Mouse (Mus musculus) embryonic fibroblast, embryonic 13.5 days (primary cell): ENCODE data around the gene Ccdc107. TPM values are rescaled to one million over a fixed set of nuclear protein-coding genes. Genes with fewer than 3 reads are reported as not detected.

Source experiments
- H3K27ac ChIP-seq: 2 replicates; pipeline ENCODE4 v1.5.1; 2012; ENCODE audit warnings: low read length, control low read depth, inconsistent platforms; ENCODE audit not compliant: insufficient read depth
- H3K4me1 ChIP-seq: 2 replicates; pipeline ENCODE4 v1.6.1; 2011; ENCODE audit warnings: low read length; ENCODE audit not compliant: control insufficient read depth, insufficient read depth
- H3K4me3 ChIP-seq: 2 replicates; pipeline ENCODE4 v1.5.1; 2011; ENCODE audit warnings: mild to moderate bottlenecking, control low read depth, low read length; ENCODE audit not compliant: insufficient read depth
- CTCF ChIP-seq: IDR thresholded peaks from 2 replicates; pipeline ENCODE4 v1.5.1; 2011; ENCODE audit warnings: mild to moderate bottlenecking, control low read depth, low read length, moderate library complexity, borderline replicate concordance; ENCODE audit not compliant: insufficient read depth
- POLR2A ChIP-seq: IDR thresholded peaks from 2 replicates; pipeline ENCODE4 v1.6.1; 2011; ENCODE audit warnings: low read depth, mild to moderate bottlenecking, control low read depth, low read length, moderate library complexity
- polyA plus RNA-seq: library from polyadenylated mRNA; stranded (reverse); fragments of >200 nt; gene quantifications from 2 replicates; pipeline ENCODE4 v1.2.4, GENCODE M21; 2011; ENCODE audit warnings: low read depth; ENCODE audit not compliant: missing spikeins, insufficient read length

Gene Ccdc107
- 32.5 and 39.2 TPM in 2 replicates for polyA plus RNA-seq

DNA sequence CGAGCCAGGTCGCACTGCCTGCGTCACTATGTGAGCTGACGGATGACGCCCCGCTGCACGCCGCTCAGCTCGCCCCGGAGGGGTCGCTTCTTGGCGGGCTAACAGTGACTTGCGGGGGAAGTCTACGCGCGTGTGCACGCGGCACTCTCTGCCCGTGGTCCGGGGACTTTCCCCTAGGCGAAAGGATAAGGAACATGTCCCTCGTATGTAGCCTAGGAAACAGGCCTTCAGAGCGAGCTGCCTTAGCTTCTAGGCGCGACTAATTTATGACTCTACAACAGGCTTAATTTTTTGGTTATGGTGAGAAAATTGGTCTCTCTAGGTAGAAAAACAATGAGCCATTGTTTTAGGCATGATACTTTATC, at the start of gene Ccdc107:
TSS of gene Ccdc107 (plus strand) at position 80 of the 365 bp plus-strand sequence.
- Histone ChIP-seq H3K27ac (peak within 1 kb of the TSS; percentile 52), H3K4me3 (peak within 1 kb of the TSS; percentile 83), H3K4me1 (0 out of 2 replicates have a peak, but pooled peaks cover 5% of the 10 kb centered on the region)
- TF ChIP-seq CTCF: no peak
- TF ChIP-seq POLR2A: no peak

DNA sequence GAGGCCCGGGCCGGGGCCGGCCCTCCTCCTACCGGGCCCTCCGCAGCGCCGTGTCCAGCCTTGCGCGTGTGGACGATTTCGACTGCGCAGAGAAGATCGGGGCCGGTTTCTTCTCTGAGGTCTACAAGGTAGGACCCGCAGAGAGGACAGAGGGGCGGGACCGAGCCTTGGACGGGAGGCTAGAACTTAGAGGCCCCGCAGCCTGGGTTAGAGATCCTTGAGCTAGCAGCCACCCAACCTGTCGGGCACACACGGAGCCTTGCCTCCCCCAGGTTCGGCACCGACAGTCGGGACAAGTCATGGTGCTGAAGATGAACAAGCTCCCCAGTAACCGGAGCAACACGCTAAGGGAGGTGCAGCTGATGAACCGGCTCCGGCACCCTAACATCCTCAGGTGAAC, 49.2 kb upstream of the Ccdc107 start:
- no peak overlapping the region for H3K27ac ChIP-seq
- TF ChIP-seq POLR2A (no peak), CTCF (no peak)
- peak overlapping the region; percentile 50 for H3K4me3 ChIP-seq
- H3K4me1 ChIP-seq: no peaks in the 10 kb centered on the region

DNA sequence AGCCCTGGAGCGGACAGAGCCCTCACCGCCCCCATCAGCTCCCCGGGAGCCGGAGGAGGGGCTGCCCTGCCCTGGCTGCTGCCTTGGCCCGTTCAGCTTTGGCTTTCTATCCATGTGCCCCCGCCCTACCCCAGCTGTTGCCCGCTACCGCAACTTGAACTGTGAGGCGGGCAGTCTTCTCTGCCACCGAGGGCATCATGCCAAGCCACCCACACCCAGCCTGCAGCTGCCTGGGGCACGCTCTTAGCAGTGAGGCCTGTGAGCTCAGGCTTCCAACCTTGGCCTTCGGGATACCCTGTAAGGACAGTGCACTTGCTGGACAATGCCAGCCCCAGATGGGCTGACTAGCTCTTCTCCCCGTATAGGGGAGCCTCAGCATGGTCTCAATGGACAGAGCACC, 45.4 kb upstream of the Ccdc107 start:
- TF ChIP-seq POLR2A: no peak
- no peak for TF ChIP-seq CTCF
- Histone ChIP-seq H3K4me1 (no peaks in the 10 kb centered on the region), H3K27ac (no peak overlapping the region), H3K4me3 (no peak overlapping the region)

DNA sequence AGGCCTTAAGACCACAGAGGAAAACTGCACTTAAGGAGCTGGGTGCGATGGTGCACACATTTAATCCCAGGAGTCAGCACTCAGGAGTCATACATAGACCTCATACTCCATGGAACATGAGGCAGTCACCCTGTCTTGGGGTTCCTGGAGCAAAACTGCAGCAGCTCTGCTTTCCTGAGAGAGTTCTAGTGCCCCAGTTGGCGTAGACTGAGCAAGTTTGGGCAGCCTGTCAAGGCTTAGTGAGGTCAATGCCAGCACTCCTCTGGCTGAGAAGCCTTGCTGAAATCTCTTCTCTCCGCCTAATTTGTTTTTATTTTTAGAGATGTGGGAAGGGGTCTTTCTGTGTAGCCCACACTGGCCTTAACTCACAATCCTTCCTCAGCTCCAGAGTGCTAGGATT, 44.1 kb upstream of the Ccdc107 start:
- H3K27ac ChIP-seq: no peak overlapping the region

DNA sequence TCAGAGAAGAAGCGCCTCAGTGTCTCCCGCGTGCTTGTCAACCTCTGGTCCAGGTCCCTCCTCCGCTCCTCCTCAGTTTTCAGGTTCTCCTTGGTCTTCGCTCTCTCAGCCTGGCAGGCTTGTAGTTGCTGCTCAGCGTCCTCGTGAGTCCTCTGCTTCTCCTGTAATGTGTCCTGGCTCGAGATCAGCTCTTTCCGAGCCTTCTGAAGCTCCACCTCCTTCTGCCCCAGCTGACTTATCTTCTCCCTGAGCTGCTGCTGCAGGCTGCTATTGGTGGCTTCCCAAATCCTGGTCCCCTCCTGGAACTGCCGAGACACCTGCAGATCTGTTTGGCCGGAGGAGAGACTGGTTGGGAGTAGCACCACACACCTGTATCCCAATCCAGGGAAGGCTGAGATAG, 40.4 kb upstream of the Ccdc107 start:
- H3K27ac ChIP-seq: no peak overlapping the region
- no peak overlapping the region for H3K4me3 ChIP-seq
- no peaks in the 10 kb centered on the region for H3K4me1 ChIP-seq
- TF ChIP-seq CTCF: no peak
- no peak for TF ChIP-seq POLR2A

More for the DNA sequence above, 44.1 kb upstream of the Ccdc107 start:
- TF ChIP-seq POLR2A: no peak
- no peak for TF ChIP-seq CTCF
- Histone ChIP-seq H3K4me1 (no peaks in the 10 kb centered on the region), H3K4me3 (no peak overlapping the region)

DNA sequence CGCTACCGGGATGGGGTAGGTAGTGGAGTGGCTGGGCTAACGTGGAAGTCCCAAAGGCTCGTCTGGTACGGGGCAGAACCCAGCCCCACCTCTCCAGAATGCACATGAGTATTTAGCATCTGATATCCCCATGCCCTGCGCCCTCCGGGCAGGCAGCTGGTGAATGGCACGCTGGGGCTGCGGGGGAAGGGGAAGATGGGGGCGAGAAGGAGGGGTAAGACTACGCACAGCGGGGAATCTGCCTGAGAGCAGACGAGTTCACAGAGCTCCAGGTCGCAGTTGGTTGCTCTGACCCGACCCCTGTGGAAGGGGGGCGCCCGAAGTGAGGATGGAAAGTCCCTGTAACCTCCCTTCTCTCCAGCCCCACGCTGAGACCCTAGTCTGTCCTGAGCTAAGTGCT, 39.3 kb upstream of the Ccdc107 start:
- no peaks in the 10 kb centered on the region for H3K4me1 ChIP-seq
- TF ChIP-seq CTCF (no peak), POLR2A (no peak)
- no peak overlapping the region for H3K4me3 ChIP-seq
- no peak overlapping the region for H3K27ac ChIP-seq

DNA sequence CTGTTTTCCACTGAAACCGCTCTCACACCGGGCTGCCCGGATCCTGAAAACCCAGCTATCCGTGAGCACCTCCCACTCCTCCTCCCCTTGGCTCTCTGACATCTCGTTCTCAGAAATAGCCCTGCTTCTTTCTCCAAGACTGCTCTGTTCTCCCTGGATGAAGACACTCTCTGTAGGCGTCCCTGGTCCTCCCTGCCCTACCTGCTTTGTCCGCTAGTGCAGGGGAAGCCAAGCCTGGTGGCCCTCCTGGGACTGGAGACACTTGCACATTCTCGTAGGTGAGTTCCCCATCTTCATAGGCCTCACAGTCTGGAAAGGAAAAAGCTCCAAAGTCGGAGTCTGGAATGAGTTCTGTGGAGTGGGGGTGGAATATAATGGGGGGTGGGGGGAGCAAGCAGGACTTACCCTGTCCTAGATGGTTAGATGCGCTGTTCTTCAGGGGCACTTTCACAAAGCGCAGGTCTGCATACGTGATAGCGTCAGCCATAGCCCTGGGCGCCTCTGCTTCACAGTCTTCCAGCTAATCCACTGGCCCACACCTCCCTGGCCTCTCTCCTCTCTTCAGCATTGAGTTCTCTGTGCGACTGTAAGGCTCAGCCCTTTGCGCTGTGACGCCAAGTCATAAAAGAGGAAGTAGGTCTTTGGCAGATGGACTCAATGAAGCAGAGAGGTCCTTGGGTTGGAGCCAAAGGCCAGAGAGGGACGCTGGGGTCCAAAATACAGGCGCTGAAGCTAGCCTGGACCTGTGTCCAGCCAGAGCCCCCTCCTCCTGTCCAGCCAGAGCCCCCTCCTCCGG, 38.5 kb upstream of the Ccdc107 start, which contains the start of gene Cd72:
TSS of gene Cd72 (minus strand) at position 588 of the 796 bp plus-strand sequence.
- no peak within 1 kb of the TSS for H3K4me3 ChIP-seq
- no peak for TF ChIP-seq CTCF
- TF ChIP-seq POLR2A: no peak
- H3K4me1 ChIP-seq: no peaks in the 10 kb centered on the region
- H3K27ac ChIP-seq: no peak within 1 kb of the TSS

DNA sequence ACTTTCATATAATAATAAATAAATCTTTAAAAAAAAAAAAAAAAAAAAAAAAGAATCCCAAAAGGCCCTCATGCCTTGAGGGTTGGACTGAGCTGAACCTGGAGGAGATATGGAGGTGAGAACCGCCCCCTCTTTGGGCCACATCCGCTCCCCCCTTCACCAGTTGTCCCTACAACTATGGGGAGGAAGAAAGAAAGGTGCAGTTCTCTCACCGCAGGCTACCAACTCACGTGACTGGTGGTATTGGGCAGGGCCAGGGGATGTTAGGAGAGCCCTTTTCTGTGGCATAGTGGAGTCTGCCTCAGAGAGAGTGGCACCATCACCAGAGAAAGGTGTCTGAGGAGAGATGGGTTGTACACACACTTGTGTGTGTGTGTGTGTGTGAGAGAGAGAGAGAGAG, 36.2 kb upstream of the Ccdc107 start:
- Histone ChIP-seq H3K4me1 (no peaks in the 10 kb centered on the region), H3K4me3 (no peak overlapping the region), H3K27ac (no peak overlapping the region)
- no peak for TF ChIP-seq CTCF
- TF ChIP-seq POLR2A: no peak

DNA sequence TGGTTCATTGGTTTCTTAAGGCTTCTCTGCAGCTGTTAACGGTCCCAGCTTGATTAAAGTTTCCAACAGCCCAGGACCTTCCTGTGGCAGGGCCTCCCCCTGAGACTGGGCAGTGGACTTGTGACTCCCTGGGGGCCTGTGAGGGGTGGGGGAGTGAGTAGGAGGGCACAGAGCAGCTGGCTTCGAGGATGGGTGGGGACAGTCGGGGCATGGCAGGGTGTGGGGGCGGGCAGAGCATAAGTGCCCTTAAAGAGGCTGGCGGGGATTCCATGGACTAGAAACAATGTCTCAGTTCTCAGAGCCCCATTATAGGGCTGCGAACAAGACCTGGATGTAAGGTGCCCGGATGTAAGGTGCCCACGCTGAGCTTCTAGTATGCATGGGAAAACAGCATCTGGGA, 35.6 kb upstream of the Ccdc107 start:
- TF ChIP-seq POLR2A: no peak
- TF ChIP-seq CTCF: no peak
- no peak overlapping the region for H3K4me3 ChIP-seq

DNA sequence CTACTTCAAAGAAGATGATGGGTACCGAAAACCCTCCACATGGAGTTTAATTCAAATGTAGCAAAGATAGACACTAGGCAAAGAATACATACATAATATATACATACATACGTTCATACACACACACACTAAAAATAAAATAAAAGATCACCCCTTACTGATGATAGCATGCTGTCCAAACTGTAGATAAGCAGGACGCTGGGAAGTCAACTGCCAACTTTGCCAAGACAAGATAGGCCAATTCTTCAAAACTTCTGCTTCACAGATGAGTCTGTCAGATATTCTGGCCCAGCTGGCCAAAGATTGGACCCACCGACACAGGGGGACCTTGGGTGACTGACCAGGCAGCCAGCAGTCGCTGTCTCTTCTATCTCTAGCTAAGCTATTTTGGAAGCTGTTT, 29.6 kb upstream of the Ccdc107 start:
- TF ChIP-seq POLR2A (no peak), CTCF (no peak)
- no peaks in the 10 kb centered on the region for H3K4me1 ChIP-seq
- H3K27ac ChIP-seq: no peak overlapping the region
- H3K4me3 ChIP-seq: no peak overlapping the region

More for the DNA sequence above, 35.6 kb upstream of the Ccdc107 start:
- no peak overlapping the region for H3K27ac ChIP-seq
- no peaks in the 10 kb centered on the region for H3K4me1 ChIP-seq
